Mouse (Mus musculus) liver, embryonic 11.5 days (tissue): ENCODE data around the gene Zfp979. TPM values are rescaled to one million over a fixed set of nuclear protein-coding genes. Genes with fewer than 3 reads are reported as not detected.

Source experiments
- polyA plus RNA-seq: library from polyadenylated mRNA; unstranded; fragments of >200 nt; fragmentation: Nextera tagmentation; extraction: Ambion mirVana; gene quantifications from 2 replicates; pipeline ENCODE4 v1.2.1, GENCODE M21; 2014

Gene Zfp979
- polyA plus RNA-seq, 1 experiment from 2014 or later: 11.7 TPM

Other genes starting within 250 kb of the Zfp979 start
- 8.8 and 9.0 TPM in 2 replicates for gene Zfp982, start 150.1 kb downstream of the Zfp979 start, polyA plus RNA-seq
- 0.21 TPM in 2 replicates for gene Gm16503, start 102.3 kb downstream of the Zfp979 start, polyA plus RNA-seq
- gene Zfp985, start 89.2 kb downstream of the Zfp979 start, polyA plus RNA-seq: 0.38 and 0.47 TPM in 2 replicates
- gene Zfp534, start 60.0 kb upstream of the Zfp979 start, polyA plus RNA-seq: not detected in 2 replicates
- 15.1 and 15.7 TPM in 2 replicates for gene Zfp984, start 167.3 kb upstream of the Zfp979 start, polyA plus RNA-seq
- gene Zfp933, start 205.9 kb upstream of the Zfp979 start, polyA plus RNA-seq: 2.9 and 3.1 TPM in 2 replicates
- gene Miip, start 226.3 kb upstream of the Zfp979 start, polyA plus RNA-seq: 40.7 and 47.4 TPM in 2 replicates
- 7.0 and 7.7 TPM in 2 replicates for gene Fv1, start 226.5 kb upstream of the Zfp979 start, polyA plus RNA-seq